Mouse (Mus musculus) adrenal gland (tissue): ENCODE results near the gene Actc1.

Source experiments
- intact Hi-C: fragments of 180-260 bp; cut with DNase I; formaldehyde crosslinking; loops from one replicate; pipeline ENCODE4 v1.15.1; 2025
- long read RNA-seq, 2 experiments: library from polyadenylated mRNA; unstranded; transcript quantifications; one replicate each; pipeline ENCODE4 v2.0.0; 2020; ENCODE audit warnings: borderline replicate concordance in 1 of 2; ENCODE audit not compliant: insufficient replicate concordance in 1 of 2

Gene Actc1
- long read RNA-seq, experiment 1 = 0 reads
- long read RNA-seq, experiment 2 = 0 reads

GRCm38 (mm10) chr2:114052696-114053598 lies at the start of gene Actc1:
Gene Actc1, minus strand, starts transcription at chr2:114053548.
- intact Hi-C loops = no loop called here

GRCm38 (mm10) chr2:114102471-114102870 lies 49.1 kb upstream of the Actc1 start:
- intact Hi-C loops = no loop called here

GRCm38 (mm10) chr2:114100834-114101233 lies 47.5 kb upstream of the Actc1 start:
- intact Hi-C loops = no loop called here

- intact Hi-C loops = no loop called here
Measured at GRCm38 (mm10) chr2:114099816-114100215, 46.5 kb upstream of the Actc1 start.

- intact Hi-C loops = no loop called here
Measured at GRCm38 (mm10) chr2:114099109-114099508, 45.8 kb upstream of the Actc1 start.

GRCm38 (mm10) chr2:114097627-114098026 lies 44.3 kb upstream of the Actc1 start:
- intact Hi-C loops = no loop called here

- intact Hi-C loops = no loop called here
Measured at GRCm38 (mm10) chr2:114096570-114096969, 43.2 kb upstream of the Actc1 start.

GRCm38 (mm10) chr2:114095348-114095747 lies 42.0 kb upstream of the Actc1 start:
- intact Hi-C loops = no loop called here

- intact Hi-C loops = no loop called here
Measured at GRCm38 (mm10) chr2:114094696-114095095, 41.3 kb upstream of the Actc1 start.

GRCm38 (mm10) chr2:114093577-114093976 lies 40.2 kb upstream of the Actc1 start:
- intact Hi-C loops = no loop called here

- intact Hi-C loops = no loop called here
Measured at GRCm38 (mm10) chr2:114089862-114090261, 36.5 kb upstream of the Actc1 start.

- intact Hi-C loops = no loop called here
Measured at GRCm38 (mm10) chr2:114087271-114087670, 33.9 kb upstream of the Actc1 start.

- intact Hi-C loops = no loop called here
Measured at GRCm38 (mm10) chr2:114071876-114072275, 18.5 kb upstream of the Actc1 start.

- intact Hi-C loops = no loop called here
Measured at GRCm38 (mm10) chr2:114066226-114066625, 12.9 kb upstream of the Actc1 start.

- intact Hi-C loops = no loop called here
Measured at GRCm38 (mm10) chr2:114064004-114064403, 10.7 kb upstream of the Actc1 start.

- intact Hi-C loops = no loop called here
Measured at GRCm38 (mm10) chr2:114060071-114060591, 6.8 kb upstream of the Actc1 start.

- intact Hi-C loops = no loop called here
Measured at GRCm38 (mm10) chr2:114059608-114060007, 6.3 kb upstream of the Actc1 start.

- intact Hi-C loops = no loop called here
Measured at GRCm38 (mm10) chr2:114058226-114058796, 5.0 kb upstream of the Actc1 start.

GRCm38 (mm10) chr2:114057303-114057853 lies 4.0 kb upstream of the Actc1 start:
- intact Hi-C loops = no loop called here

- intact Hi-C loops = no loop called here
Measured at GRCm38 (mm10) chr2:114054129-114054528, 781 bp upstream of the Actc1 start.

GRCm38 (mm10) chr2:114051871-114052241 lies 1.5 kb downstream of the Actc1 start:
- intact Hi-C loops = no loop called here
